Mouse (Mus musculus) MEL (cell line): ENCODE measurements at regions not wholly inside any gene's neighbourhood (a gene's known extent, or its start where the extent isn't known, plus 50 kb on each side); places are given as distances from the start of the nearest gene placed in this dataset.

ENCODE experiments used
- CTCF ChIP-seq, 3 experiments: IDR thresholded peaks in 2 of 3; conservative IDR thresholded peaks in 1 of 3; 2 replicates each; pipeline ENCODE4 v1.5.1; 2011 to 2012; ENCODE audit warnings: low read length in 3 of 3, low read depth in 2 of 3, mild to moderate bottlenecking in 2 of 3, improper control_type of control experiment in 1 of 3, inconsistent platforms in 1 of 3, mixed read lengths in 1 of 3, moderate library complexity in 1 of 3; ENCODE audit not compliant: control insufficient read depth in 1 of 3, insufficient read depth in 1 of 3, poor library complexity in 1 of 3, severe bottlenecking in 1 of 3
- EP300 ChIP-seq, 2 experiments: IDR thresholded peaks; 2 replicates each; pipeline ENCODE4 v1.6.1; 2011; ENCODE audit warnings: improper control_type of control experiment in 2 of 2, low read length in 2 of 2, low read depth in 1 of 2, mild to moderate bottlenecking in 1 of 2
- HCFC1 ChIP-seq: IDR thresholded peaks from 2 replicates; pipeline ENCODE4 v1.6.1; 2012; ENCODE audit warnings: low read depth, mild to moderate bottlenecking, inconsistent platforms, low read length, improper control_type of control experiment, moderate library complexity
- MAFK ChIP-seq: IDR thresholded peaks from 2 replicates; pipeline ENCODE4 v1.6.1; 2011; ENCODE audit warnings: low read depth, mild to moderate bottlenecking, low read length, improper control_type of control experiment, borderline replicate concordance
- POLR2A ChIP-seq, 2 experiments: IDR thresholded peaks; 2 replicates each; pipeline ENCODE4 v1.6.1; 2011 to 2012; ENCODE audit warnings: low read length in 2 of 2, mild to moderate bottlenecking in 2 of 2, control low read depth in 1 of 2, improper control_type of control experiment in 1 of 2, low read depth in 1 of 2, moderate library complexity in 1 of 2; ENCODE audit not compliant: control insufficient read depth in 1 of 2, insufficient read depth in 1 of 2, poor library complexity in 1 of 2
- RCOR1 ChIP-seq: IDR thresholded peaks from 2 replicates; pipeline ENCODE4 v1.6.1; 2012; ENCODE audit warnings: low read depth, mild to moderate bottlenecking, inconsistent platforms, low read length, improper control_type of control experiment
- TAL1 ChIP-seq: IDR thresholded peaks from 2 replicates; pipeline ENCODE4 v1.6.1; 2012; ENCODE audit warnings: mild to moderate bottlenecking, inconsistent platforms, low read length, moderate library complexity, mixed read lengths

DNA sequence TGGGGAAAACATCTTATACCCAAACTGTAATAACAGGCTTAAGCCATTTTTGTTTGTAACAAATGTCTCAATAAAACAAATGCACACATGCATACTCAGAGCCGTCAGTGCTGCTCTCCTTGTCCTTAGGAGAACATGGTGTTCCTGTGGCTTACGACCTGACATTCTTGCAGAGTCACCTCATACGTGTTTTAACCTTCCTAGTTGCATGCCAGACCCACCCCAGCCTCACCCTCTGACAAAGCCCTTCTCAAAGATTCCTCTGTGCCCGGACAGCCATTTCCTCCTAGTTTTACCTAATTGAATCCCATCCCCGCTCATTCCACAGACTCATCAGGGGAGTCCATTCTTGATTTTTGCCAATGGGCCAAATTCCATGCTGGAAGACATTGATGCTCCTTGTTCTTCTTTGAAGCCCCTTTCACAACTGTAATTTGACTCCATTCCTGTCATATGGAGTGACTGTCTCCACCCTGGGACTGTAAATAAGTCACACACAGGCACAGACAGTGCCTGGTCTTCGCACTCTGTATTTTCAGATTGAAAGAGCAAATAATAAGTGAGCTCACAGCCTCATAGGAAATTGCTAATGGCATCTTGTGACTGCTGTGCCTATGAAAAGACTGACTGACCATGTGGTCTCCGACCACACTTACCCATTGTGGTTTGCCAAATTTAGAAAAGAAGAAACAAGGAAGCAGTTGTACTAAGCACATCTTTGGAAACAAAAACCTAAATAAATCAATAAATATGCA is 206.6 kb upstream of the Gmds start:
- TF ChIP-seq RCOR1, result no peak
- no peak for TF ChIP-seq POLR2A (IDR thresholded peaks at IDR 0.05; ENCODE audit: control insufficient read depth in 1 of 2, insufficient read depth in 1 of 2, low read depth in 1 of 2, low read length in 2 of 2, poor library complexity in 1 of 2)
- no peak for TF ChIP-seq MAFK
- no peak for TF ChIP-seq EP300 (IDR thresholded peaks at IDR 0.05; ENCODE audit: low read depth in 1 of 2, low read length in 2 of 2)
- no peak for TF ChIP-seq TAL1
- TF ChIP-seq HCFC1, result no peak
- no peak for TF ChIP-seq CTCF (IDR thresholded peaks at IDR 0.05 in 2 of 3, conservative IDR thresholded peaks at IDR 0.05 in 1 of 3; ENCODE audit: control insufficient read depth in 1 of 3, insufficient read depth in 1 of 3, low read depth in 2 of 3, low read length in 3 of 3, poor library complexity in 1 of 3, severe bottlenecking in 1 of 3)
